ENCODE assay signal across 8 mouse cellular contexts in the genomic region with DNA sequence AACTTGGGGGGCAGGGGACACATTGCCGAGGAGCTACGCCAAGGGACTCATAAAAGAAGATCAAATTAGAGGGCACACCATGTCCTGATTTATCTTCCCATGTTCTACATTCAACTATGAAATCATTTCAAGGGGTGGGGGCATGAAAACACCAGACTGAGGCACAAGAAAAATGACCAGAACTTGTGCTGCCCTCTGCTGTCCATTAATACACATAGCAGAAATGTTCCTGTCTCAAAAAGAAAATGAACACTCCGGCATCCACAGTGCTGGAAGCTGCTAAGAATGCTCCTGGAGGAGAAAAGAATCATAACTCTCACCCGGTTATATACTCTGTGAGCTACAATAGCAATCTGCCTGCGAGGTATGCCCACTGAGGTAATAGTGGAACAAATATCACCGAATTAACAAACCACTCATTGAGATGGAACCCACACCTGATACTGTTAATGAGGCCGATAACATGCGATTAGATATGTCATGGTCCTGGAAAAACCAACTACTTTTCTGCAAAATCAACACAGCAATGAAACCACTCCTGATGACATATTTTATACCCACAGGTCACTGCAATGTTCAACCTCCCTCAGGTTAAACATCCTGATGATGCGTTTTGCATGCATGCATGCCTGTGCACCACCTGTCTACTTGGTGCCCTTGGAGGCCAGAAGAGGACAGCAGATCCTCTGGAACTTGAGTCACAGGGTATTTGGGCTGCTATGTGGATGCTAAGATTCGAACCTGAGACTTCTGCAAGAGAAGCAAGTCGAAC.
A peak's percentile ranks its signal among the peaks of the same experiment; 100 is the strongest.
DNase-seq lines count a peak whose midpoint lies in the region; ATAC-seq lines count a peak whose summit lies in the region.

No protein-coding gene starts in this region.

- no peaks in the 10 kb centered on the region for H3K9me3 ChIP-seq in hindbrain, embryonic 11.5 days (ENCODE audit: control insufficient read depth, low read length)
- no peaks in the 10 kb centered on the region for H3K9me3 ChIP-seq in hindbrain, embryonic 13.5 days

- WGBS in hindbrain, embryonic 11.5 days, result 68% methylated on average over 11 of the region's 11 CpGs
- whole genome bisulfite sequencing in hindbrain, embryonic 13.5 days, result 64% methylated on average over 11 of the region's 11 CpGs

- no peak overlapping the region for H3K27ac ChIP-seq in hindbrain, embryonic 11.5 days (ENCODE audit: low read depth, low read length)
- no peak overlapping the region for H3K27ac ChIP-seq in hindbrain, embryonic 13.5 days

- no peak overlapping the region for H3K9ac ChIP-seq in hindbrain, embryonic 11.5 days (ENCODE audit: low read depth, low read length)
- H3K9ac ChIP-seq in hindbrain, embryonic 13.5 days, result no peak overlapping the region

- no peak for ATAC-seq in hindbrain, embryonic 11.5 days (ENCODE audit: low FRiP score)
- no peak for ATAC-seq in hindbrain, embryonic 13.5 days (ENCODE audit: low FRiP score)

- no peaks in the 10 kb centered on the region for H3K4me1 ChIP-seq in hindbrain, embryonic 11.5 days (replicated peaks; ENCODE audit: control insufficient read depth, insufficient read depth, low read length)
- H3K4me1 ChIP-seq in hindbrain, embryonic 13.5 days (replicated peaks), result peaks cover 11% of the 10 kb centered on the region

- no peaks in the 10 kb centered on the region for H3K36me3 ChIP-seq in hindbrain, embryonic 11.5 days (ENCODE audit: control insufficient read depth, insufficient read depth, low read length)
- 0 out of 2 replicates have a peak, but pooled peaks cover under 1% of the 10 kb centered on the region for H3K36me3 ChIP-seq in hindbrain, embryonic 13.5 days

- no peaks in the 10 kb centered on the region for H3K27me3 ChIP-seq in hindbrain, embryonic 11.5 days (ENCODE audit: control insufficient read depth, insufficient read depth, low read length)
- no peaks in the 10 kb centered on the region for H3K27me3 ChIP-seq in hindbrain, embryonic 13.5 days

- no peak overlapping the region for H3K4me3 ChIP-seq in hindbrain, embryonic 11.5 days (ENCODE audit: low read depth, low read length)
- H3K4me3 ChIP-seq in hindbrain, embryonic 13.5 days, result no peak overlapping the region

- no peak overlapping the region for H3K4me2 ChIP-seq in hindbrain, embryonic 11.5 days (replicated peaks; ENCODE audit: low read depth, low read length)
- no peak overlapping the region for H3K4me2 ChIP-seq in hindbrain, embryonic 13.5 days

- DNase-seq in hindbrain, embryonic 11.5 days (ENCODE audit: low spot score), result peak; percentile 64
- peak; percentile 44 to 63 for DNase-seq in right cerebral cortex, adult 2 months (ENCODE audit: low spot score in 2 of 2)
- no peak for DNase-seq in right cerebral cortex, adult 18-20 months
- peak; percentile 64 for DNase-seq in embryo, embryonic 10 days (ENCODE audit: low spot score)
- DNase-seq in lung, postnatal 14 days, result peak; percentile 11
- DNase-seq in thymus, postnatal 36 days, result no peak
- no peak for DNase-seq in thymus, postnatal 10 days (ENCODE audit: low spot score in 2 of 2)

Comparison
In these comparisons a context has a peak if more than half of its experiments do, and no peak if none do; other contexts are left out.
1. DNase-seq: peak in hindbrain, embryonic 11.5 days (single experiment), right cerebral cortex, adult 2 months (2 of 2), embryo, embryonic 10 days (single experiment) and lung, postnatal 14 days (single experiment); none in right cerebral cortex, adult 18-20 months (single experiment), thymus, postnatal 36 days (0 of 2) and thymus, postnatal 10 days (0 of 2).